Mouse (Mus musculus): ENCODE data around the gene Myo18b. TPM values are rescaled to one million over a fixed set of nuclear protein-coding genes. Genes with fewer than 3 reads are reported as not detected.

The Myo18b gene
- polyA plus RNA-seq, 1 experiment from 2014 or later: 0.69 TPM

GRCm38 (mm10) chr5:112844460-112844859 is 51.7 kb downstream of the Myo18b start:
- 72% methylated on average over 3 of the region's 3 CpGs for WGBS
- Histone ChIP-seq H3K9me3 (ENCODE audit: control insufficient read depth, low read depth, low read length) (no peaks in the 10 kb centered on the region), H3K4me3 (ENCODE audit: low read depth, low read length) (no peak overlapping the region), H3K4me1 (ENCODE audit: control insufficient read depth, insufficient read depth, low read length) (0 out of 2 replicates have a peak, but pooled peaks cover 6% of the 10 kb centered on the region), H3K27me3 (ENCODE audit: control insufficient read depth, insufficient read depth, low read length) (no peaks in the 10 kb centered on the region), H3K27ac (ENCODE audit: low read length) (no peak overlapping the region), H3K4me2 (replicated peaks; ENCODE audit: low read depth, low read length) (no peak overlapping the region), H3K9ac (replicated peaks; ENCODE audit: low read depth, low read length) (no peak overlapping the region), H3K36me3 (ENCODE audit: control insufficient read depth, insufficient read depth, low read length) (no peaks in the 10 kb centered on the region)
- no peak for ATAC-seq (ENCODE audit: insufficient number of reproducible peaks, insufficient read depth, low FRiP score, low read depth)

- H3K36me3 ChIP-seq (ENCODE audit: control insufficient read depth, insufficient read depth, low read length): no peaks in the 10 kb centered on the region
- no peak overlapping the region for H3K4me2 ChIP-seq (replicated peaks; ENCODE audit: low read depth, low read length)
- no peak overlapping the region for H3K27ac ChIP-seq (ENCODE audit: low read length)
- no peaks in the 10 kb centered on the region for H3K9me3 ChIP-seq (ENCODE audit: control insufficient read depth, low read depth, low read length)
- no peak for ATAC-seq (ENCODE audit: insufficient number of reproducible peaks, insufficient read depth, low FRiP score, low read depth)
- H3K4me1 ChIP-seq (ENCODE audit: control insufficient read depth, insufficient read depth, low read length): no peaks in the 10 kb centered on the region
- WGBS: 34% methylated on average over 6 of the region's 6 CpGs
- no peak overlapping the region for H3K4me3 ChIP-seq (ENCODE audit: low read depth, low read length)
- H3K27me3 ChIP-seq (ENCODE audit: control insufficient read depth, insufficient read depth, low read length): no peaks in the 10 kb centered on the region
- H3K9ac ChIP-seq (replicated peaks; ENCODE audit: low read depth, low read length): no peak overlapping the region
Measured at GRCm38 (mm10) chr5:112843676-112844257, 52.4 kb downstream of the Myo18b start.

GRCm38 (mm10) chr5:112842696-112843095 is 53.5 kb downstream of the Myo18b start:
- Histone ChIP-seq H3K4me2 (replicated peaks; ENCODE audit: low read depth, low read length) (no peak overlapping the region), H3K4me1 (ENCODE audit: control insufficient read depth, insufficient read depth, low read length) (no peaks in the 10 kb centered on the region), H3K27ac (ENCODE audit: low read length) (no peak overlapping the region), H3K36me3 (ENCODE audit: control insufficient read depth, insufficient read depth, low read length) (no peaks in the 10 kb centered on the region), H3K27me3 (ENCODE audit: control insufficient read depth, insufficient read depth, low read length) (no peaks in the 10 kb centered on the region), H3K9me3 (ENCODE audit: control insufficient read depth, low read depth, low read length) (no peaks in the 10 kb centered on the region), H3K4me3 (ENCODE audit: low read depth, low read length) (no peak overlapping the region), H3K9ac (replicated peaks; ENCODE audit: low read depth, low read length) (no peak overlapping the region)
- no peak for ATAC-seq (ENCODE audit: insufficient number of reproducible peaks, insufficient read depth, low FRiP score, low read depth)
- WGBS: 87% methylated on average over 5 of the region's 5 CpGs

DNA sequence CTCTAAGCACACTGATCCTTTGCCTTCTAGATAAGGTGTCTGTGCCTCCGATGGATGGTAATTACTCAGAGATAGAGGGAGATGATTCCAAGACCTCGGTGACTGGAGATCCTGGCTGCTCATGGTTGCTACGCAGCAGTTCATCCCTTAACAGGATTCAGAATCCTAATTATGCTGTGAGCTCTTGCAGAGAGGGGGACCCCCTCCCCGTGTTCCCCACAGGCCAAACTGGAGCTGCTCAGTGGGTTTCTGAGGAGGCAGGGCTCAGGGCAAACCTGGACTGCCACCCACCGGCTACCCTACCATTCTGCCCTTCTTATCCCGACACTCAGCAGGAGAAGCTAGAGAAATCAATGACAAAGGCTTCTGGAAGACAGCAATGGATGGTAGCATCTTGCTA is 54.3 kb downstream of the Myo18b start:
- Histone ChIP-seq H3K4me3 (ENCODE audit: low read depth, low read length) (no peak overlapping the region), H3K27ac (ENCODE audit: low read length) (no peak overlapping the region), H3K4me1 (ENCODE audit: control insufficient read depth, insufficient read depth, low read length) (no peaks in the 10 kb centered on the region), H3K9me3 (ENCODE audit: control insufficient read depth, low read depth, low read length) (no peaks in the 10 kb centered on the region), H3K36me3 (ENCODE audit: control insufficient read depth, insufficient read depth, low read length) (no peaks in the 10 kb centered on the region), H3K9ac (replicated peaks; ENCODE audit: low read depth, low read length) (no peak overlapping the region), H3K27me3 (ENCODE audit: control insufficient read depth, insufficient read depth, low read length) (no peaks in the 10 kb centered on the region), H3K4me2 (replicated peaks; ENCODE audit: low read depth, low read length) (no peak overlapping the region)
- ATAC-seq (ENCODE audit: insufficient number of reproducible peaks, insufficient read depth, low FRiP score, low read depth): no peak
- 60% methylated on average over 6 of the region's 6 CpGs for WGBS

DNA sequence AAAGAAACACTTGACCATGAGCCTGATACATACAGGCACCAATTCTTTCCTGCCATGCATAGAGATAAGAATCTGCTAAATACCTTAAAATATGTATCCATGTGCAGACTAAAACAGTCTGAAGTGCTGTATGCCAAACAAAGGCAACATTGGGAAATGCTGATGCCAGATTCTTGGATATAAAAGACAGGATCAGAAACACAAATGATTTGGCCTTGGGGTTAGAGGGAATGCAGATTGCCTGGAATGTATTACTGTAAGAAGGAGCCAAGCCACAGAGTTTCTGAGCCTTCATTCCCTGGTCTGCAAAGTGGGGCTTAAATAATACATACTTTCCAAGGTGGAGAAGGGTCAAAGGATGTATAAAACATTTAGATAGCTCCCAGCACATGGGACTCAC is 61.3 kb downstream of the Myo18b start:
- Histone ChIP-seq H3K27ac (ENCODE audit: low read length) (no peak overlapping the region), H3K4me2 (replicated peaks; ENCODE audit: low read depth, low read length) (no peak overlapping the region), H3K27me3 (ENCODE audit: control insufficient read depth, insufficient read depth, low read length) (no peaks in the 10 kb centered on the region), H3K9ac (replicated peaks; ENCODE audit: low read depth, low read length) (no peak overlapping the region), H3K4me1 (ENCODE audit: control insufficient read depth, insufficient read depth, low read length) (0 out of 2 replicates have a peak, but pooled peaks cover 4% of the 10 kb centered on the region), H3K9me3 (ENCODE audit: control insufficient read depth, low read depth, low read length) (no peaks in the 10 kb centered on the region), H3K4me3 (ENCODE audit: low read depth, low read length) (no peak overlapping the region), H3K36me3 (ENCODE audit: control insufficient read depth, insufficient read depth, low read length) (no peaks in the 10 kb centered on the region)
- ATAC-seq (ENCODE audit: insufficient number of reproducible peaks, insufficient read depth, low FRiP score, low read depth): no peak

DNA sequence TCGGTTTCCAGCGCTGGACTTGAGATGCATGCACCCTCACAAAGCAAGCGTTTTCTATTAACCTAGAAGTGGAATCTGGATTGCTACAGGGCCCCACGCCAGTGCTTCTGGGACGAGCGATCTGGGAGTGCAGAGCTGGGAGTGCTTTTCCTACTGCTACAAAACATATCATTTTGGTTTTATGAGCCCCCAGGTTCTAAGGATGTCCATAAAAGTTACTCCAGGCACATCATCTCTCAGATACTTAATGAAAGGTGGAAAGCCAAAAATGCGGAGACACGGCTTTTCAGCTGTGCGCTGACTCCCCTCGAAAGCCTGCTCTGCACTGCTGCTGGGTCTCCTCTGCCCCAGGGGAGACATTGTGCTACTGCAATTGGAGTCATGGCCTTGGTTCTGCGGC is 62.3 kb downstream of the Myo18b start:
- H3K4me1 ChIP-seq (ENCODE audit: control insufficient read depth, insufficient read depth, low read length): 0 out of 2 replicates have a peak, but pooled peaks cover 4% of the 10 kb centered on the region
- no peaks in the 10 kb centered on the region for H3K9me3 ChIP-seq (ENCODE audit: control insufficient read depth, low read depth, low read length)
- H3K27me3 ChIP-seq (ENCODE audit: control insufficient read depth, insufficient read depth, low read length): no peaks in the 10 kb centered on the region
- H3K4me3 ChIP-seq (ENCODE audit: low read depth, low read length): no peak overlapping the region
- no peak overlapping the region for H3K4me2 ChIP-seq (replicated peaks; ENCODE audit: low read depth, low read length)
- no peak for ATAC-seq (ENCODE audit: insufficient number of reproducible peaks, insufficient read depth, low FRiP score, low read depth)
- H3K9ac ChIP-seq (replicated peaks; ENCODE audit: low read depth, low read length): no peak overlapping the region
- 60% methylated on average over 11 of the region's 11 CpGs for WGBS
- no peak overlapping the region for H3K27ac ChIP-seq (ENCODE audit: low read length)
- no peaks in the 10 kb centered on the region for H3K36me3 ChIP-seq (ENCODE audit: control insufficient read depth, insufficient read depth, low read length)

GRCm38 (mm10) chr5:112825091-112825794 is 70.9 kb downstream of the Myo18b start:
- no peaks in the 10 kb centered on the region for H3K9me3 ChIP-seq (ENCODE audit: control insufficient read depth, low read depth, low read length)

GRCm38 (mm10) chr5:112824376-112824775 is 71.8 kb downstream of the Myo18b start:
- 34% methylated on average over 13 of the region's 13 CpGs for WGBS
- no peak for ATAC-seq (ENCODE audit: insufficient number of reproducible peaks, insufficient read depth, low FRiP score, low read depth)
- no peak overlapping the region for H3K9ac ChIP-seq (replicated peaks; ENCODE audit: low read depth, low read length)

More at GRCm38 (mm10) chr5:112825091-112825794, 70.9 kb downstream of the Myo18b start:
- H3K36me3 ChIP-seq (ENCODE audit: control insufficient read depth, insufficient read depth, low read length): no peaks in the 10 kb centered on the region
- no peaks in the 10 kb centered on the region for H3K4me1 ChIP-seq (ENCODE audit: control insufficient read depth, insufficient read depth, low read length)
- no peak for ATAC-seq (ENCODE audit: insufficient number of reproducible peaks, insufficient read depth, low FRiP score, low read depth)
- no peak overlapping the region for H3K4me2 ChIP-seq (replicated peaks; ENCODE audit: low read depth, low read length)
- H3K27ac ChIP-seq (ENCODE audit: low read length): no peak overlapping the region
- no peaks in the 10 kb centered on the region for H3K27me3 ChIP-seq (ENCODE audit: control insufficient read depth, insufficient read depth, low read length)
- H3K4me3 ChIP-seq (ENCODE audit: low read depth, low read length): no peak overlapping the region
- H3K9ac ChIP-seq (replicated peaks; ENCODE audit: low read depth, low read length): no peak overlapping the region
- 66% methylated on average over 12 of the region's 12 CpGs for WGBS

More at GRCm38 (mm10) chr5:112824376-112824775, 71.8 kb downstream of the Myo18b start:
- Histone ChIP-seq H3K4me1 (ENCODE audit: control insufficient read depth, insufficient read depth, low read length) (no peaks in the 10 kb centered on the region), H3K4me2 (replicated peaks; ENCODE audit: low read depth, low read length) (no peak overlapping the region), H3K4me3 (ENCODE audit: low read depth, low read length) (no peak overlapping the region), H3K9me3 (ENCODE audit: control insufficient read depth, low read depth, low read length) (no peaks in the 10 kb centered on the region), H3K27me3 (ENCODE audit: control insufficient read depth, insufficient read depth, low read length) (no peaks in the 10 kb centered on the region), H3K36me3 (ENCODE audit: control insufficient read depth, insufficient read depth, low read length) (no peaks in the 10 kb centered on the region), H3K27ac (ENCODE audit: low read length) (no peak overlapping the region)
